Mouse (Mus musculus) G1E (cell line): ENCODE data around the gene Gpc6. TPM values are rescaled to one million over a fixed set of nuclear protein-coding genes. Genes with fewer than 3 reads are reported as not detected.

Experiments
- ATAC-seq: 2 replicates; pipeline ENCODE4 v1.8.0; 2016; ENCODE audit warnings: mild to moderate bottlenecking; ENCODE audit not compliant: insufficient number of reproducible peaks, poor library complexity, low FRiP score, severe bottlenecking; ENCODE audit errors: extremely low read depth
- DNase-seq: peaks from one replicate; pipeline ENCODE4 v3.0.0; 2012; ENCODE audit warnings: low spot score
- H3K27me3 ChIP-seq: 2 replicates; pipeline ENCODE4 v1.6.1; 2012; ENCODE audit warnings: mild to moderate bottlenecking, low read length, inconsistent platforms; ENCODE audit not compliant: insufficient read depth
- H3K36me3 ChIP-seq: replicated peaks from 2 replicates; pipeline ENCODE3; 2012; ENCODE audit warnings: mild to moderate bottlenecking, inconsistent platforms
- H3K4me1 ChIP-seq: 2 replicates; pipeline ENCODE4 v1.6.1; 2012; ENCODE audit warnings: low read depth, low read length, inconsistent platforms, mixed read lengths; ENCODE audit not compliant: insufficient read depth
- H3K4me3 ChIP-seq: 2 replicates; pipeline ENCODE4 v1.5.1; 2012; ENCODE audit warnings: low read depth, mild to moderate bottlenecking, inconsistent platforms, low read length, moderate library complexity, mixed read lengths
- H3K9me3 ChIP-seq: replicated peaks from 2 replicates; pipeline ENCODE4 v1.6.1; 2012; ENCODE audit warnings: inconsistent platforms
- CTCF ChIP-seq: IDR thresholded peaks from 2 replicates; pipeline ENCODE4 v1.5.1; 2012; ENCODE audit warnings: low read depth, low read length, inconsistent platforms, mixed read lengths
- GATA1 ChIP-seq: IDR thresholded peaks from 2 replicates; pipeline ENCODE4 v1.6.1; 2012; ENCODE audit warnings: borderline replicate concordance, low read length, inconsistent platforms, mixed read lengths
- GATA2 ChIP-seq: IDR thresholded peaks from 2 replicates; pipeline ENCODE4 v1.6.1; 2012; ENCODE audit warnings: low read depth, low read length, inconsistent platforms, borderline replicate concordance
- POLR2AphosphoS5 ChIP-seq: IDR thresholded peaks from 2 replicates; pipeline ENCODE4 v1.6.1; 2012; ENCODE audit warnings: low read depth, low read length, inconsistent platforms; ENCODE audit not compliant: insufficient replicate concordance
- TAL1 ChIP-seq: conservative IDR thresholded peaks from 2 replicates; pipeline ENCODE4 v1.6.1; 2012; ENCODE audit warnings: low read depth, low read length, inconsistent platforms, mixed read lengths
- polyA plus RNA-seq: library from polyadenylated mRNA; stranded (reverse); fragments of >175 nt; gene quantifications from 2 replicates; pipeline ENCODE4 v1.2.3, GENCODE M21; 2012
- total RNA-seq, 2 experiments: library from RNA; stranded (forward) in 1 of 2; stranded (reverse) in 1 of 2; fragments of 200-1000 nt in 1 of 2; fragments of >200 nt in 1 of 2; fragmentation: Nextera tagmentation in 1 of 2; gene quantifications; 2 replicates each; pipeline ENCODE4 v1.2.3; 2014 to 2017

Gpc6 gene
- total and polyA plus RNA-seq, 3 experiments = 0.22 TPM; not detected in 2

- H3K9me3 ChIP-seq = peaks cover 35% of the 10 kb centered on the region
- no peak for ATAC-seq
Observed at GRCm38 (mm10) chr14:116945975-116946374, 20.9 kb downstream of the Gpc6 start.

GRCm38 (mm10) chr14:116947461-116947860 lies 22.3 kb downstream of the Gpc6 start:
- Histone ChIP-seq H3K27me3 (no peaks in the 10 kb centered on the region), H3K4me1 (no peaks in the 10 kb centered on the region), H3K36me3 (no peaks in the 10 kb centered on the region), H3K4me3 (no peak overlapping the region), H3K9me3 (peaks cover 36% of the 10 kb centered on the region)
- DNase-seq = no peak
- TF ChIP-seq GATA1 (no peak), POLR2AphosphoS5 (no peak), GATA2 (no peak), CTCF (no peak), TAL1 (no peak)
- ATAC-seq = no peak

More at GRCm38 (mm10) chr14:116945975-116946374, 20.9 kb downstream of the Gpc6 start:
- H3K27me3 ChIP-seq = no peaks in the 10 kb centered on the region
- TF ChIP-seq CTCF (no peak), GATA1 (no peak), GATA2 (no peak), POLR2AphosphoS5 (no peak), TAL1 (no peak)
- DNase-seq = no peak
- H3K4me1 ChIP-seq = no peaks in the 10 kb centered on the region
- H3K4me3 ChIP-seq = no peak overlapping the region
- no peaks in the 10 kb centered on the region for H3K36me3 ChIP-seq

GRCm38 (mm10) chr14:116947939-116948591 lies 22.9 kb downstream of the Gpc6 start:
- TF ChIP-seq TAL1 = no peak
- TF ChIP-seq CTCF = no peak
- no peak for TF ChIP-seq GATA2
- no peak for TF ChIP-seq POLR2AphosphoS5
- no peak for TF ChIP-seq GATA1
- no peaks in the 10 kb centered on the region for H3K27me3 ChIP-seq
- no peaks in the 10 kb centered on the region for H3K4me1 ChIP-seq
- H3K4me3 ChIP-seq = no peak overlapping the region
- H3K36me3 ChIP-seq = no peaks in the 10 kb centered on the region
- DNase-seq = no peak
- ATAC-seq = no peak
- H3K9me3 ChIP-seq = peaks cover 34% of the 10 kb centered on the region

- ATAC-seq (no peak), DNase-seq (no peak)
- no peak overlapping the region for H3K4me3 ChIP-seq
Observed at GRCm38 (mm10) chr14:116957154-116957553, 32.0 kb downstream of the Gpc6 start.

GRCm38 (mm10) chr14:116964837-116965236 lies 39.7 kb downstream of the Gpc6 start:
- TF ChIP-seq POLR2AphosphoS5 (no peak), CTCF (no peak), GATA2 (no peak), TAL1 (no peak)
- Histone ChIP-seq H3K27me3 (no peaks in the 10 kb centered on the region), H3K9me3 (peaks cover 8% of the 10 kb centered on the region; the same call in 1 of the 2 replicates), H3K4me3 (no peak overlapping the region), H3K4me1 (no peaks in the 10 kb centered on the region), H3K36me3 (no peaks in the 10 kb centered on the region)
- ATAC-seq (no peak), DNase-seq (no peak)

More at GRCm38 (mm10) chr14:116957154-116957553, 32.0 kb downstream of the Gpc6 start:
- Histone ChIP-seq H3K9me3 (peaks cover 5% of the 10 kb centered on the region), H3K27me3 (no peaks in the 10 kb centered on the region), H3K36me3 (no peaks in the 10 kb centered on the region), H3K4me1 (no peaks in the 10 kb centered on the region)
- TF ChIP-seq GATA1 (no peak), CTCF (no peak), POLR2AphosphoS5 (no peak), GATA2 (no peak), TAL1 (no peak)

- H3K9me3 ChIP-seq = peaks cover 25% of the 10 kb centered on the region
- no peaks in the 10 kb centered on the region for H3K36me3 ChIP-seq
- no peak overlapping the region for H3K4me3 ChIP-seq
- no peaks in the 10 kb centered on the region for H3K4me1 ChIP-seq
- DNase-seq = no peak
- ATAC-seq = no peak
- TF ChIP-seq TAL1 = no peak
- TF ChIP-seq CTCF = no peak
- no peak for TF ChIP-seq GATA1
- no peak for TF ChIP-seq GATA2
- TF ChIP-seq POLR2AphosphoS5 = no peak
- H3K27me3 ChIP-seq = no peaks in the 10 kb centered on the region
Observed at GRCm38 (mm10) chr14:116974708-116975107, 49.6 kb downstream of the Gpc6 start.
